Mouse (Mus musculus): Measurements from ENCODE around the gene Spg7.
A peak's percentile ranks its signal among the peaks of the same experiment; 100 is the strongest.
"Not testable (repeated sequence)": the region's sequence is repeated elsewhere in the genome, so short reads cannot be mapped to it uniquely, and the experiment has no call there.

The Spg7 gene

GRCm38 (mm10) chr8:123041774-123042105 is 21.0 kb upstream of the Spg7 start:
- DNase-seq = no peak

GRCm38 (mm10) chr8:123042158-123042973 is 20.4 kb upstream of the Spg7 start, which contains the start of gene Ankrd11:
Gene Ankrd11, minus strand, starts transcription at chr8:123042277.
- peak; percentile 99 to 100 for DNase-seq

GRCm38 (mm10) chr8:123042974-123043625 is 19.6 kb upstream of the Spg7 start:
- DNase-seq = no peak

GRCm38 (mm10) chr8:123043941-123044340 is 18.8 kb upstream of the Spg7 start:
- no peak for DNase-seq

GRCm38 (mm10) chr8:123044743-123045425 is 17.9 kb upstream of the Spg7 start:
- not testable (repeated sequence) for DNase-seq

GRCm38 (mm10) chr8:123046706-123047105 is 16.0 kb upstream of the Spg7 start:
- no peak for DNase-seq

- no peak for DNase-seq
Measured at GRCm38 (mm10) chr8:123047827-123048226, 14.9 kb upstream of the Spg7 start.

GRCm38 (mm10) chr8:123048402-123048801 is 14.3 kb upstream of the Spg7 start:
- DNase-seq = no peak

GRCm38 (mm10) chr8:123051458-123051857 is 11.3 kb upstream of the Spg7 start:
- DNase-seq = no peak

- no peak for DNase-seq
Measured at GRCm38 (mm10) chr8:123064072-123064471, 1.3 kb downstream of the Spg7 start.

GRCm38 (mm10) chr8:123064809-123065213 is 2.1 kb downstream of the Spg7 start:
- no peak for DNase-seq

- peak; percentile 97 to 98 for DNase-seq
Measured at GRCm38 (mm10) chr8:123065214-123066100, 2.7 kb downstream of the Spg7 start.

- DNase-seq = peak in 1 of 2 experiments; percentile 16
Measured at GRCm38 (mm10) chr8:123066101-123066683, 3.5 kb downstream of the Spg7 start.

- DNase-seq = peak in 1 of 2 experiments; percentile 16
Measured at GRCm38 (mm10) chr8:123071176-123071575, 8.4 kb downstream of the Spg7 start.

GRCm38 (mm10) chr8:123077213-123077612 is 14.5 kb downstream of the Spg7 start:
- no peak for DNase-seq

GRCm38 (mm10) chr8:123082993-123083392 is 20.3 kb downstream of the Spg7 start:
- no peak for DNase-seq

GRCm38 (mm10) chr8:123083610-123084009 is 20.9 kb downstream of the Spg7 start:
- DNase-seq = peak in 1 of 2 experiments; percentile 11

- DNase-seq = no peak
Measured at GRCm38 (mm10) chr8:123087289-123087688, 24.5 kb downstream of the Spg7 start.

- peak in 1 of 2 experiments; percentile 13 for DNase-seq
Measured at GRCm38 (mm10) chr8:123097216-123097615, 34.5 kb downstream of the Spg7 start.

GRCm38 (mm10) chr8:123097786-123098584 is 35.2 kb downstream of the Spg7 start:
- DNase-seq = peak in 1 of 2 experiments; percentile 27

GRCm38 (mm10) chr8:123100288-123100687 is 37.5 kb downstream of the Spg7 start:
- no peak for DNase-seq
